Mouse (Mus musculus): ENCODE data around the gene Fez2. TPM values are rescaled to one million over a fixed set of nuclear protein-coding genes. Genes with fewer than 3 reads are reported as not detected.

Gene Fez2
- polyA plus RNA-seq (2015; fragmentation: Nextera tagmentation; extraction: Ambion mirVana) = 30.6 and 34.6 TPM in 2 replicates

- Histone ChIP-seq H3K9me3 (replicated peaks; ENCODE audit: control insufficient read depth, low read length) (no peaks in the 10 kb centered on the region), H3K4me1 (ENCODE audit: control insufficient read depth, insufficient read depth, low read length) (peaks cover 8% of the 10 kb centered on the region), H3K36me3 (ENCODE audit: control insufficient read depth, insufficient read depth, low read length) (no peaks in the 10 kb centered on the region; the same call in 1 of the 2 replicates), H3K27ac (ENCODE audit: low read length) (peak within 1 kb of the TSS; percentile 99), H3K4me3 (replicated peaks; ENCODE audit: low read length) (peak within 1 kb of the TSS; percentile 95), H3K9ac (ENCODE audit: low read length) (peak within 1 kb of the TSS; percentile 95), H3K4me2 (ENCODE audit: low read depth, low read length) (peak within 1 kb of the TSS; percentile 92), H3K27me3 (ENCODE audit: control insufficient read depth, insufficient read depth, low read length) (no peaks in the 10 kb centered on the region)
- ATAC-seq (ENCODE audit: insufficient read depth, low FRiP score) = peak; percentile 96
- WGBS = under 1% methylated on average over 47 of the region's 67 CpGs
Measured at GRCm38 (mm10) chr17:78417381-78418281, at the start of gene Fez2. Gene Fez2, minus strand, starts transcription at chr17:78418152.

- H3K36me3 ChIP-seq (ENCODE audit: control insufficient read depth, insufficient read depth, low read length) = no peaks in the 10 kb centered on the region
- 64% methylated on average over 8 of the region's 8 CpGs for WGBS
- no peaks in the 10 kb centered on the region for H3K27me3 ChIP-seq (ENCODE audit: control insufficient read depth, insufficient read depth, low read length)
- no peaks in the 10 kb centered on the region for H3K9me3 ChIP-seq (replicated peaks; ENCODE audit: control insufficient read depth, low read length)
- no peak overlapping the region for H3K9ac ChIP-seq (ENCODE audit: low read length)
- no peak overlapping the region for H3K4me3 ChIP-seq (replicated peaks; ENCODE audit: low read length)
- no peaks in the 10 kb centered on the region for H3K4me1 ChIP-seq (ENCODE audit: control insufficient read depth, insufficient read depth, low read length)
- no peak for ATAC-seq (ENCODE audit: insufficient read depth, low FRiP score)
- no peak overlapping the region for H3K4me2 ChIP-seq (ENCODE audit: low read depth, low read length)
- H3K27ac ChIP-seq (ENCODE audit: low read length) = no peak overlapping the region
Measured at GRCm38 (mm10) chr17:78465500-78465899, 47.5 kb upstream of the Fez2 start.

DNA sequence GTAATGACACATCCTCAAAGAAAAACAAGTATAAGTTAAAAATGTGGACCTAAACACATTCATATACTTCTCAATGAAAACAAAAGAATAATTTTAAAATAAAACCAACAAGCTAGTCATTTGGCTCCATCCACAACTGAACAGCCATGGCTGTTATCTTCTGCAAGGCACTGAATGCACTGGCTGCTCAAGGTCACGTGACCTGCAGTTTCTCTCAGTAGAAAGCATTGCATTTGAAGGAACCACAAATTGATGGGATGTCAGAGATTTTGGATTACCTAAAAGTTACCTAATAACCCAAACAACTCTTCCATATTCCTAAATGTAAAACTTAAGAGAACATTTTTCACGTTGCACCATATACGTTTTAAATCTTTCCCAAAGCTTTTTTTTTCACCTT is 47.1 kb upstream of the Fez2 start:
- H3K9ac ChIP-seq (ENCODE audit: low read length) = no peak overlapping the region
- H3K4me2 ChIP-seq (ENCODE audit: low read depth, low read length) = no peak overlapping the region
- H3K36me3 ChIP-seq (ENCODE audit: control insufficient read depth, insufficient read depth, low read length) = no peaks in the 10 kb centered on the region
- H3K27ac ChIP-seq (ENCODE audit: low read length) = no peak overlapping the region
- no peak for ATAC-seq (ENCODE audit: insufficient read depth, low FRiP score)
- H3K4me1 ChIP-seq (ENCODE audit: control insufficient read depth, insufficient read depth, low read length) = no peaks in the 10 kb centered on the region
- H3K27me3 ChIP-seq (ENCODE audit: control insufficient read depth, insufficient read depth, low read length) = no peaks in the 10 kb centered on the region
- H3K9me3 ChIP-seq (replicated peaks; ENCODE audit: control insufficient read depth, low read length) = no peaks in the 10 kb centered on the region
- no peak overlapping the region for H3K4me3 ChIP-seq (replicated peaks; ENCODE audit: low read length)
- WGBS = 73% methylated on average over 3 of the region's 3 CpGs

GRCm38 (mm10) chr17:78460140-78460539 is 42.2 kb upstream of the Fez2 start:
- Histone ChIP-seq H3K4me3 (replicated peaks; ENCODE audit: low read length) (no peak overlapping the region), H3K27me3 (ENCODE audit: control insufficient read depth, insufficient read depth, low read length) (no peaks in the 10 kb centered on the region), H3K27ac (ENCODE audit: low read length) (no peak overlapping the region), H3K9me3 (replicated peaks; ENCODE audit: control insufficient read depth, low read length) (no peaks in the 10 kb centered on the region), H3K36me3 (ENCODE audit: control insufficient read depth, insufficient read depth, low read length) (no peaks in the 10 kb centered on the region), H3K4me2 (ENCODE audit: low read depth, low read length) (no peak overlapping the region), H3K9ac (ENCODE audit: low read length) (no peak overlapping the region), H3K4me1 (ENCODE audit: control insufficient read depth, insufficient read depth, low read length) (no peaks in the 10 kb centered on the region)
- no peak for ATAC-seq (ENCODE audit: insufficient read depth, low FRiP score)
- WGBS = 74% methylated on average over 8 of the region's 8 CpGs

DNA sequence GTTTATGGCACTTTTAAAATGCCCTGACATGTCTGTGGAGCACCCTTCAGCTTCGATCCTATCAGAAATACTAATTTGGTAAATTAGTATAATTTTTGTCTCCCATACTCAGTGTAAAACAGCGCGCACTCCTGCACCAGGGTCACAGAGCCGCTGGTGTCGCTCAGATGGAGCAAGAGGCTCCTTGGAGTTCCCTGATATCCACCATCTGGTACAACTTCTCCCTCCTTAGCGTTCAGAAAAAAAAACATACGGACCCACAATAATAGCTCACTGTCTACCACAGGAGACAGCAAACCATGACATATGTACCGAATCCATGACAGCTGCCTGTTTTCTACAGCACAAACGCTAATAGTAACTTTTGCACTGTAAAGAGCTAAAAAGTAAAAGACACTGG is 37.6 kb upstream of the Fez2 start:
- no peak for ATAC-seq (ENCODE audit: insufficient read depth, low FRiP score)
- Histone ChIP-seq H3K4me3 (replicated peaks; ENCODE audit: low read length) (no peak overlapping the region), H3K9me3 (replicated peaks; ENCODE audit: control insufficient read depth, low read length) (no peaks in the 10 kb centered on the region), H3K9ac (ENCODE audit: low read length) (no peak overlapping the region), H3K4me2 (ENCODE audit: low read depth, low read length) (no peak overlapping the region), H3K36me3 (ENCODE audit: control insufficient read depth, insufficient read depth, low read length) (no peaks in the 10 kb centered on the region), H3K4me1 (ENCODE audit: control insufficient read depth, insufficient read depth, low read length) (no peaks in the 10 kb centered on the region), H3K27ac (ENCODE audit: low read length) (no peak overlapping the region), H3K27me3 (ENCODE audit: control insufficient read depth, insufficient read depth, low read length) (no peaks in the 10 kb centered on the region)
- WGBS = 64% methylated on average over 9 of the region's 9 CpGs

DNA sequence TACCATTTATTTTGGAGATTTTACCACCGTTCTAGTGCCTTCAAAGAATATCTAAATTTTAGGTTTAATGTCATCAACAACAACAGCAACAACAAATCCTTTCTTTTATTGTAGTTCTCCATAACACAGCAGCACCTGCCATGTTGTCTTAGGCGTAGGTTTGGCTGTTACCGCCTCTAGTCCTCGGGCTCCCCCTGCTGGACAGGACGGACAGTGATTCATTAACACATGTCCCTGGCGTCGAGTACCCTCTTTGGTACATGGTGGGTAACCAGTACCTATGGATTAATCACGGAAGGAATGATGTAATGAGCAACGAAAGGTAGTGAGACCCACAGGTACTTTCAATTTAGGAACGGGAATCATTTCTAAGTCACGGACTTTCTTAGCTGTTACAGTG is 37.2 kb upstream of the Fez2 start:
- Histone ChIP-seq H3K9ac (ENCODE audit: low read length) (no peak overlapping the region), H3K4me3 (replicated peaks; ENCODE audit: low read length) (no peak overlapping the region), H3K4me1 (ENCODE audit: control insufficient read depth, insufficient read depth, low read length) (no peaks in the 10 kb centered on the region), H3K27ac (ENCODE audit: low read length) (no peak overlapping the region), H3K9me3 (replicated peaks; ENCODE audit: control insufficient read depth, low read length) (no peaks in the 10 kb centered on the region), H3K4me2 (ENCODE audit: low read depth, low read length) (no peak overlapping the region), H3K36me3 (ENCODE audit: control insufficient read depth, insufficient read depth, low read length) (no peaks in the 10 kb centered on the region), H3K27me3 (ENCODE audit: control insufficient read depth, insufficient read depth, low read length) (no peaks in the 10 kb centered on the region)
- whole genome bisulfite sequencing = 36% methylated on average over 11 of the region's 11 CpGs
- ATAC-seq (ENCODE audit: insufficient read depth, low FRiP score) = no peak

DNA sequence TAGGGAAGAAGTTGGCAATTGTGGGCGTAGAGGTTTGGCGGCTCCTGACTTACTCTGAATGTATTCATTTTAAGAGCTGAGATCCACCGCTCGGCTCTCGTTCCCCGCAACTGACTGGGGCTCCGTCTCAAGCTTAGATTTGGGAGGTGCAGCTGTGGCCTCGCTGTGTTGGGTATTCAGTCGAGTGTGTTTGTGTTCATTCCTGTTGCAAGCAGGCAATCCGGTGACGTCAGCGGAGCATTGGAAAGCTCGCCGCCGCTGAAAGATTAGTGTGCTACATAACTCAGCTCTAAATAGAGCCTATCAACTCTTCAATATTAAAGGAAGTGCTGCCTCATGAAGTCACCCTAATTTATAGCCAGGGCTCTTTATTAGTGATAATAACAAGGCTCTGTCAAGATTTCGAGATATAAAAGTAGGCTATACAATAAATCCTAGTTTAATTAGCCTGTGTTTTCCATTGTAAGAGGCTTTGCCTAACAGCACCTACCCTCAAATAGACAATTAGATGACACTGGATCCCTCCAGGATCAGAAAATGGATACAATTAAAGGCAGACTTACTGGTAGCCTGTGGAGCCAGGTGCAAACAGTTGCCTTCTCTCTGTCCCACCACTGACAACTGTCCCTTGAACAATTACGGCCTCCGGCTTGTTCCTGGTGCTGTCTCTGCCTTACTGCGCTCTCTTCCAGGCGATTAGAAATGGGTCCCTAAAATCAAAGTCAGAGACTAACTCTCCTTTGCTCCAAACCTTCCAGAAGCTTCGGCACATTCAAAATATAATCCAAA is 36.4 kb upstream of the Fez2 start:
- H3K4me1 ChIP-seq (ENCODE audit: control insufficient read depth, insufficient read depth, low read length) = no peaks in the 10 kb centered on the region
- no peak overlapping the region for H3K4me2 ChIP-seq (ENCODE audit: low read depth, low read length)
- H3K4me3 ChIP-seq (replicated peaks; ENCODE audit: low read length) = no peak overlapping the region
- WGBS = 81% methylated on average over 21 of the region's 21 CpGs
- H3K9ac ChIP-seq (ENCODE audit: low read length) = no peak overlapping the region
- H3K27ac ChIP-seq (ENCODE audit: low read length) = no peak overlapping the region
- no peaks in the 10 kb centered on the region for H3K36me3 ChIP-seq (ENCODE audit: control insufficient read depth, insufficient read depth, low read length)
- no peaks in the 10 kb centered on the region for H3K27me3 ChIP-seq (ENCODE audit: control insufficient read depth, insufficient read depth, low read length)
- ATAC-seq (ENCODE audit: insufficient read depth, low FRiP score) = no peak
- no peaks in the 10 kb centered on the region for H3K9me3 ChIP-seq (replicated peaks; ENCODE audit: control insufficient read depth, low read length)

DNA sequence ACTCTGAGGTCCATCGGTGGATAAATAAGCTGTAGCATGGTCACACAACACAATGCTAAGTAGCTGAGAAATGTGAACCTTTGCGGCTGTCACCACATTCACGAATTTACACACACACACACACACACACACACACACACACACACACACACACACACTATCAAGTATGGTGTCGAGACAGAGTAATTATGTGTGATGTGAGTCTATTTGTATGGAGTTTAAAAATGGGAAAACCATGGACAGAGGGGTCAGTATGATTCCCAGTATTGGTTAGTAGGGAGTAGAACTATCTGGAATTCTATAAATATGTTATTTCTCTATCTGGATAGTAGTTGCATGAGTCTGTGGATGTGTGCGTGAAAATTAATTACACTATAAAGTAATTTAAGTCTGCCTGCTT is 35.6 kb upstream of the Fez2 start:
- WGBS = 84% methylated on average over 5 of the region's 5 CpGs
- H3K9me3 ChIP-seq (replicated peaks; ENCODE audit: control insufficient read depth, low read length) = no peaks in the 10 kb centered on the region
- H3K4me2 ChIP-seq (ENCODE audit: low read depth, low read length) = no peak overlapping the region
- no peaks in the 10 kb centered on the region for H3K27me3 ChIP-seq (ENCODE audit: control insufficient read depth, insufficient read depth, low read length)
- no peak for ATAC-seq (ENCODE audit: insufficient read depth, low FRiP score)
- H3K36me3 ChIP-seq (ENCODE audit: control insufficient read depth, insufficient read depth, low read length) = no peaks in the 10 kb centered on the region
- no peak overlapping the region for H3K27ac ChIP-seq (ENCODE audit: low read length)
- no peaks in the 10 kb centered on the region for H3K4me1 ChIP-seq (ENCODE audit: control insufficient read depth, insufficient read depth, low read length)
- no peak overlapping the region for H3K9ac ChIP-seq (ENCODE audit: low read length)
- H3K4me3 ChIP-seq (replicated peaks; ENCODE audit: low read length) = no peak overlapping the region

DNA sequence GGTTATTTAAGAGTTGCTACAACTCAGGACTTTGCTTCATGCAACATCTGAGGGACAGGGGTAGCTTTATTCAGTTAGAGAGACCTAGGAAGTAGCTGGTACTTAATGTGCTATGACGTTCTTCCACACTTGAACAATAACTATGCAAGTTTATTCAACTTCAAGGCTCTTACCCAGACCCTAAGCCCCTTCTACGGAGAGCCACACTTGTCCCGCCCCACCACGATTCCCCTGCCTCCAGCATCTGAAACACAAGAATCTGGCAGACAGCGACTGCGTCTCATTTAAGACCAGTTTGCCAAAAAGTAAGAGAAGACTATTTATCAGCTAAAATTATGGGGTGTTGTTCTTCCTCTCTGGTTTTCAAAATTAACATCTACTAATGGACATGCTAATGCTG is 33.9 kb upstream of the Fez2 start:
- H3K27ac ChIP-seq (ENCODE audit: low read length) = no peak overlapping the region; the same call in 1 of the 2 replicates
- ATAC-seq (ENCODE audit: insufficient read depth, low FRiP score) = no peak
- WGBS = 74% methylated on average over 6 of the region's 6 CpGs

More for the DNA sequence above, 33.9 kb upstream of the Fez2 start:
- Histone ChIP-seq H3K27me3 (ENCODE audit: control insufficient read depth, insufficient read depth, low read length) (no peaks in the 10 kb centered on the region), H3K9ac (ENCODE audit: low read length) (no peak overlapping the region), H3K4me1 (ENCODE audit: control insufficient read depth, insufficient read depth, low read length) (no peaks in the 10 kb centered on the region), H3K4me2 (ENCODE audit: low read depth, low read length) (no peak overlapping the region), H3K4me3 (replicated peaks; ENCODE audit: low read length) (no peak overlapping the region), H3K9me3 (replicated peaks; ENCODE audit: control insufficient read depth, low read length) (no peaks in the 10 kb centered on the region), H3K36me3 (ENCODE audit: control insufficient read depth, insufficient read depth, low read length) (no peaks in the 10 kb centered on the region)
